Mouse (Mus musculus) cerebellum, postnatal 36 days (tissue): ENCODE results near the gene Cdhr5.
"Not testable (repeated sequence)": the region's sequence is repeated elsewhere in the genome, so short reads cannot be mapped to it uniquely, and the experiment has no call there.

Experiments used
- DNase-seq, 2 experiments: peaks; one replicate each; pipeline ENCODE4 v3.0.0; 2021 to 2022; ENCODE audit warnings: mixed read lengths in 2 of 2

Cdhr5 gene

DNA sequence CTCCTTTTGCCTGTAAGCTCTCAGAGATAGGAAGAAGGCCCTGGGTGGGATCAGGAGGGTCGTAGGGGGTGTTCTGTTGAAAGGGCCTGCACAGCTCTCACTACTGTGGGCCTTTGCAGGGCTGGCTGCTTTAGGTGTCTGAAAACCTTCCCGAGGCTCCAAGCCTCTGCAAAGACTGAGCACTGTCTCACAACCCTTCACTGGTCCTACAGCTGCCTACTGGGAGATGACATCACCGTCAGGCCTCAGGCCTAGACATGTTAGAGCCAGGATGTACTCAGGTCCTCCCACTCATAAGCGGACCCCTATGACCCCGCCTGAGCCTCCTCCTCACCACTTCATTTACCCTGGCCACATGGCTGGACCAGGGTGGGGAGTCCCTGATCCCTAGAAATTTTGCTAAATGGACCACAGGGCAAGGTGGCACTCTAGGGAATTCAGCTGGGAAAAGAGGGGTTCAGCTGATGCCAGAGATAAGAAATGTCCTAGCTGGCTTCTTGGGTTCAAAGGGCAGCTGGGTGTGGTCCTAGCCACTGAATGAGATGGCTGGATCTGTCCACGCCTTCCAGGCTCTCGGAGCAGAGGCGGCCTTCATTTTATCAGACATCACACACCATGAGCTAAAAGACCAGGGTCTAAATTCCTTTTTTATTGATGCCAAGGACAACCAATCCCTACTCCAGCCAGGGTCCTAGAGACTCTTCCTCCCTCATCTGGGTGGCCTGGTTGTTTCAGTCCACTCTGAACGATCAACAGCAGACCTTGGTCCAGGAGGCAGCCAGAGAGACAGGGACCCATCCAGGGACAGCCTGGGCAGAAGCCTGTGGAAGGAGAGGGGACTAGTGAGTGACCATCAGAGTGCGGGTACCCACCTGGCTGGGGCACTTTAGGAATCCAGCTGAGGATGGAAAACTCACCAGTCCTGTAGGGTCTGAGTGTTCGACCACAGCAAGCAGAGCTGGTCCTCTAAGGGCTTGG is 1.4 kb upstream of the Cdhr5 start:
- no peak for DNase-seq

DNA sequence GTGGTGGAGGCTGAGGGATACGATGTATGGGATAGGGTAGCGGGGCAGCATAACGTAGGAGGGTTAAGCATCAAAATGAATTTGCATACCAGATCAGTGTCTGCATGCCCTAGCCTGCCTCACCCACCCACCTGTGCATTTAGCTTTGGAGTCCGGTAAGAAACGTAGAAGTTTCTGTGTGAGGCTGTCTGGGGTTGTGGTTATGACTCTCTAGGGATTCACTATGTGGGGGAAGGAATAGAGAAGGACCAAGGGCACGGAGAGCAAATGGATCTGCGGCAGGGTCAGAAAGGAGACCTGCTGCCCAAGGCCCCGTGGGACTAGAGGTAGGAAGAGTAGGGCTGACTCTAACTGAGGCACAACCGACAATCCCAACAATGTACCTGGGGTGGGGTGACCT is 1.2 kb downstream of the Cdhr5 start:
- DNase-seq: no peak

DNA sequence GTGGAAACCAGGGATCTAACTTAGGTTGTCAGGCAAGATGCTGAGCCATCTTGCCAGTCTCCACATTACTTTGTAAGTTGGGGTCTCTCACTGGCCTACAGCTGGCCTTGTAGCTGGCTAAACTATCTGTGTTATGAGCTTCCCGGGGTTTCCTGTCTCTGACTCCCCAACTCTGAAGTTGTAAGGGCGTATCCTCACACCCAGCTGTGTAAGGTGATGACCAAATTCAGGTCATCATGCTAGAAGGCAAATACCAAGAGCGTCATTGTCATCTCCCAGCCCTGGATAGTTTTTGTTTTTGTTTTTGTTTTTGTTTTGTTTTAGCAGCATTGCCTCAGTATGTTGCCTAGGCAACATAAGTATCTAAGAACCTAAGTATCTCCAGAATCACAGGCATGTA is 6.0 kb downstream of the Cdhr5 start:
- no peak for DNase-seq

DNA sequence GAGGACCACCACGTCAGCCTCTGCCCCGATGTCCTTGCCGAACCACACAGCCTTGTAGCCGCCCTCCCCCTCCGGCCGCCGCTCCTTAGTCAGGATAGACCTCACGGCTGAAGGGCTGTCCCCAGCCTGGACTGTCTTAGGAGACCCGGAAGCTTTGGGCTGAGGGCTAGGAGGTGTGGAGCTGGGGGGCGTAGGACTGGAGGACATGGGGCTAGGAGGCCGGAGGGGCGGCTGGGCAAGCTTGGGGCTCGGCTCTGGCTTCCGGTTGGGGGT is 7.4 kb downstream of the Cdhr5 start:
- no peak for DNase-seq

DNA sequence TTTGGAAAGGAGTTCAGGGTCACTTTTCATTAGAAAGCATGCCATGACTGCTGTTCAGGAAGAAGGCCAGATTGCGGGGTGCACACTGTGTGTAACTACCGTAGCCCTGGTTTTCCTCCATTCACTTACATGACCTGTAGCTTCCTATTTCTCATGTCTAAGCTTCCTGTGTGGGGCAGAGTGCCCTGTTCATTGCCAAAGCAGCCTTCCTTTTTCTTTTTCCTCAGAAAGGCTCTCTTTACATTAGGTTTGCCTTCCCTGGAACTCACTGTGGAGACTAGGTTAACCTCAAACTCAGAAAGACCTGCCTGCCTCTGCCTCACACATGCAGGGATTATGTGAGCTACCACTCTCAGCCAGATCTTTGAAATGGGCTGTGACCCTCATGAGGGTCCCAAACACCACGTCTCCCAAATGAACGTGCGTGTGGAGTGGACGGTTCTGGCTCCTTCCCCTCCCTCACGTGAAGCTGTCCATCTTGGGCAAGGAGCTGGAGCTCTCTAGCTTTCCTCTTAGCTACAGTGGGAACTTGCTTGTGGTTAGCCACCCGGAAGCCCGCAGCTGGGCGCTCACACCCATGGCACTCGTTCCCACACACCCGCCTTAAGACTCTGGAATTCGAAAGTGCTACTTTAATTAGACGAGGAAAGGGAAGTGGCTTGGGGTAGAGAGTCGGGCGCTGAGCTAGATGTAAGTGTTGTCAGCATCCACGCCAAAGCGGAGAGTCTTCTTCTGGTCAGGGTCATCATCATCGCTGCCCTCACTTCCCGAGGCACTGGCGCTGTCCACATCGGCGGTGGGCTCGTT is 7.9 kb downstream of the Cdhr5 start:
- DNase-seq: no peak

DNA sequence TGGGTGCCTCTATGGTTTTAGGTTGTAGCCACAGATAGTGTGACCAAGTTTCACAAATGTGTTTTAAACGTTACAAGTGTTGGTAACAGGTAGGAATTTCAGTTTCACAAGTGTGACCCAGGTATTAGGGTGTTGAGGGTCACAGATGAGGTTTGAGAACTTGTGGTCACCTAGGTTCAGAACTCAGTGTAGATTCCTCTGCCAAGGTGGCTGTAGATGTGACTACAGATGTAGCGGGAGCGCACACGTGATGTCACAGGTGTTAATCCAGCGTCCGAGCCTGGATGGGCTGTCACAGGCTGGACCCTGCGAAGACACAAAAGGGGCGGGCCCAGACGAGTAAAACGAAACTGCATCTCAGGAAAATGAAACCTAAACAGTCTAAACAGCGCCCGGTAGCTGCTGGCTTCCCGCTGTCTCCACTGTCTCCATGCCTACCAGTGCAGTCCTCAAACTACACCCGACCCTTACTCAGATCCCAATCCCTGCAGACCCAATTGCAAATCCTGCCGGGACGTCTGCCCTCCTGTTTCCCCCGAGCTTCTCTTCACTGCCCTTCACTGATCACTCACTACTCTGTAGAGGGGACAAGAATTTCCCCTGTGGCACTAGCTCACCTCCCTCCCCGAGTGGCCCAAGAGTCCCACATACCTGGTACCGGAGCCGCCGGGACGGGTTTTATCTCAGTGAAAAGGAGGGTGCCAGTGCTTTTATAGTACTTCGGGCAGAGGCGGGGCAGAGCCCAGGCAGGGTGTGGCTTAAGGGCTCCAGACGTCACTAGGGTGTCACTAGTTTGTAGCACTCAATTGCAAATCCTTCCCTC is 10.6 kb downstream of the Cdhr5 start, which contains the start of gene Irf7:
Gene Irf7 (minus strand): TSS at position 743 of the 823 bp plus-strand sequence.
- no peak for DNase-seq

DNA sequence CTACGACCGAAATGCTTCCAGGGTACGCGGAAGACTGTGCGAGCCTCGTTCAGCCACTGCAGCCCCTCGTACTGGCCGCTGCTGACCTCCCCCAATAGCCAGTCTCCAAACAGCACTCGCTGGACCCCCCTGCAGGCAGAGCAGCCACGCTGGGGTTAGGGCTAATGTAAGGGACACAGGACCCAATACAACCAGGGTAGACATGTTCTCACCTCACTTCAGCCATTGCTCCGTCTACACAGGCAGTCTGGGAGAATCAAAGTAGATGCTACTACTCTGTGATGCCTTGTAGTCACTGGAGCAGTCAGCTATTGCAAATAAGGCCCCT is 11.2 kb downstream of the Cdhr5 start:
- no peak for DNase-seq

DNA sequence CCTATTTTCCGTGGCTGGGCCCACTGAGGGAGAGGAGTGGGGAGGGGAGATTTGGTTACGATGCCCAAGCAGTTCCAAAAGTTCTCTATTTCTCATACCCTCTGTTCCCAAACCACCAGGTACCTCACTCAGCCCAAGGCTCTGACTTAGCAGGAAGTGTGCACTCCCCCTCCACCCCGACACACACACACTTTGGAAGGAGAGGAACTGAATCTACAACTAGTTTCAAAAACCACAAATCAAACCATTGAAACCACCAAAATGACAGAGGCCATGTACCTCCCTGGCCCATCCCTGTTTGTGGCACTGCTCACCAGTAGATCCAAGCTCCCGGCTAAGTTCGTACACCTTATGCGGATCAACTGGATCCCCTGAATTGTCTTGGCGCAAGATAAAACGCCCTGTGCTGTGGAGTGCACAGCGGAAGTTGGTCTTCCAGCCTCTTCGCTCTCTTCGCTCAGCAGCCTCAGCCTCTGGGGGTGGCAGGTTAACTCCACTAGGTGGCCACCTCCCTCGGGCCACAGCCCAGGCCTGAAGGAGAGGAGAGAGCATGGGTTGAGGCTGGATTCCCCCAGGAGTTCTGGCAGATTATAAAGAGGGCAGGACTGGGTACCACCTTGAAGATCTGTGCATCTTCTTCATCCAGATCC is 11.7 kb downstream of the Cdhr5 start:
- no peak for DNase-seq

DNA sequence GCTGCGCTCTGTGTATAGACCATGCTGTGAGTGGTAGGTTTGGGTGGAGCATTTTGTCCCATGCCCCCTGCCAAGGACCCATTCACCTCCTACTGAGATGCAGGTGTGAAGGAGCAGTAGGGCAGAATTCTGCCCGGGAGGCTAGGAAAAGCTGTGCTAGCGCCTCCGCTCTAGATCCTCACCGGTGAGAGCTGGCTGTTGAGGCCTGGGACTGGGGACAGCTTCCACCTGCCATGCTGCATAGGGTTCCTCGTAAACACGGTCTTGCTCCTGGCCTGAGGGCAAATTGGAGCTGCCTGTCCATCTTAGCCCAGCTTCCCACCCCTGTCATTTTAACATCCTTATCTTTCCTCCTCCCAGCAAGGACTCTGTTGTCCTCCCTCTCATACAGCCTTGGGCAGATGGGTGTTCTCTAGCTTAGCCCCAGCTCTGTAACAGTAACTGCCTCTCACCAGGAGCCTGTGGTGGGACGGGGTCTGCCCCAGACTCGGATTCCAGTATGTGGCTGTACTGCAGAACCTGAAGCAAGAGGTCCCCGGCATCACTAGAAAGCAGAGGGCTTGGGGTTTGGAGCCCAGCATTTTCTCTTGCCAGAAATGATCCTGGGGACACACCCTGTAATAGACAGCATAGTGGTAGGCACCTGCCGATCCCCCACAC is 12.4 kb downstream of the Cdhr5 start:
- DNase-seq: no peak

DNA sequence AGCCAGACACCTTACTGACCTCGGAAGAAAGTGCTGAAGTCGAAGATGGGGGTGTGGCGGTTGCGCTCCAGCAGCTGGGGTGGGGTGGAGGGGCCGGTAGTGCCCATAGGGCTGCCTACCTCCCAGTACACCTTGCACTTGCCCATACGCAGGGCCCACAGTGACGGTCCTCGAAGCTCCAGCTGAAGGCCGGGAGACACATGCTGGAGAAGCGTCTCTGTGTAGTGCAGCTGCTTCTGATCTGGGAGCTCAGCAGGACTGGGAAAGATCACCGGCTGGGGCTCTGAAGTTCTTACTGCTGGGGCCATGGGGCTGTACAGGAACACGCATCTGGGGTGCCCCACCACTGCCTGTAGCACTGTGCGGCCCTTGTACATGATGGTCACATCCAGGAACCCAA is 12.9 kb downstream of the Cdhr5 start:
- no peak for DNase-seq

DNA sequence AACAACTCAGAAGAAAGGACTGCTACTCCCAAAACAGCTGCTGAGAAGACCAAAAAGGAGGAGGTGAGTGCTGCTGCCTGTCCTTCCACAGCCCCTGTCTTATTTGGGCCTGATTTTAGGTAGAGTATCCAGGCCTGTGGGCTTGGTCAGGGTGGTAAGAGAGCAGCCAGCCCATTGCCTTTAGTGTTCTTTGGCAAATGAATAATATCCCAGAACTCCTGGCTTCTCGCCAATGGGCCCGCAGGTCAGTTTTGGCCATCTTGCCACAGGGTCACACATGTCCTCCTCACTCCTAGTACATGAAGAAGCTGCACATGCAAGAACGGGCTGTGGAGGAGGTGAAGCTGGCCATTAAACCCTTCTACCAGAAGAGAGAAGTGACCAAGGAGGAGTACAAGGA is 15.1 kb downstream of the Cdhr5 start:
- no peak for DNase-seq

DNA sequence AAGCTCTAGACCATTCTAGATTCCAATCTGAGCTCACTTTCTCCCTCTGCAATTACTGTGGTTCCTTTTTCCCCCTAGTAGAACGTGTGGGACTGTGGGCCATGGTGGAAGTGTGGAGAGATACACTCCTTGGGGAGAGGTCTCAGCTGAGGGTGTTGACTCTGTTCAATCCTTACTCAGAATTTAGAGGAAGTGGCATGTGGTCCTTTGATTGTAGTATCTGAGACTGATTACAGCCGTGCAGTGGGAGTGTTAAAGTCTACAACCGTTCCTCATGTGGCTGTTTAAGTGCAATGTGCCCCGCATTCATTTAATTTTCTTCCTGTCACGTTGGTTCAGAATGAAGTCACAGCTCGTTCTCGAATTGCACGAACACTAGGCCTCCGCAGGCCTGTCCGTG is 20.4 kb downstream of the Cdhr5 start:
- DNase-seq: no peak

DNA sequence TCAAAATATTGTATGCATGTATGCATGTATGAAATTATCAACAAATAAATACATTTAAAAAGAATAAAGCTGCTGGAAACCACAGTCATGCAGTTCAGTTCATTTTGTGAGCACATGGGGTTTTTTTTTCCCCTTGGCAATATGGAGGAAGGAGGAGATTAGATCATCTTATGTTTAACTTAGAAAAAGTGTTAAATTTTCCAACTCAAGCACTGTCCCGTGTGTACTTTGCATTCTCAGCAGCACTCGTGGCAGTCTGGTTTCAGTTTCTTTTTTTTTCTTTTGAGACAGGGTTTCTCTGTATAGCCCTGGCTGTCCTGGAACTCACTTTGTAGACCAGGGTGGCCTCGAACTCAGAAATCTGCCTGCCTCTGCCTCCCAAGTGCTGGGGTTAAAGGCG is 26.1 kb downstream of the Cdhr5 start:
- not testable (repeated sequence) for DNase-seq

DNA sequence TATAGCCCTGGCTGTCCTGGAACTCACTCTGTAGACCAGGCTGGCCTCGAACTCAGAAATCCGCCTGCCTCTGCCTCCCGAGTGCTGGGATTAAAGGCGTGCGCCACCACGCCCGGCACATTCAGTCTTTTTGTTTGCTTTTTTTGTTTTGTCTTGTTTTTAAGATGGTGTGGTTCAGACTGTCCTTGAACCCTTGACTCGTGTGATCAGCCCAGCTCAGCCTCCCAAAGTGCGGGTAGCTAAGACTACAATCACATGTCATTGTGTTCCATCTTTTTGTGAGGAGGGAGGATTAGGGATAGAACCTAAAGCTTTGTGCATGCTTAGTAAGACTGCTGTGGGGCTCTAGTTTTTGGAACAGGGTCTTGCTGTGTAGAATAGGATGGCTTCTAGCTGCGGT is 45.0 kb downstream of the Cdhr5 start:
- DNase-seq: no peak

DNA sequence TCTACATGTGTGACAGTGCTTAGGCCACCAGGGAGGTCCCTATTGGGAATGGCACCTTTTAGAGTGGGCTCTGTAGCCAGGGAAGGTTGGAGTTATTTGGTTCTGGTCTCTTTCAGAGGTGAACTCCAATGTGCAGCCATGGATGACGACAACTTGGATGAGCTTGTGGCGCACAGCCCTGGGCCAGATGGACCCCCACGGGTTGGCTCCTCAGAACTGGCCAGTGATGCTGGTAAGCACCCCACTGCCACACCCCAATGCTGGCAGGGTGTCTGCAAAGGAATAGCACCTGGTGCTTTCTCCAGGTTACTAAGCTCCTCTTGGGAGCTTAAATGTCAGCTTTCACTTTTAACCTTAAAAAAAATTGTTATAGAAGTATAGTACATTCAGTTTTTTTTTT is 45.5 kb downstream of the Cdhr5 start:
- peak; percentile 42 to 53 for DNase-seq

DNA sequence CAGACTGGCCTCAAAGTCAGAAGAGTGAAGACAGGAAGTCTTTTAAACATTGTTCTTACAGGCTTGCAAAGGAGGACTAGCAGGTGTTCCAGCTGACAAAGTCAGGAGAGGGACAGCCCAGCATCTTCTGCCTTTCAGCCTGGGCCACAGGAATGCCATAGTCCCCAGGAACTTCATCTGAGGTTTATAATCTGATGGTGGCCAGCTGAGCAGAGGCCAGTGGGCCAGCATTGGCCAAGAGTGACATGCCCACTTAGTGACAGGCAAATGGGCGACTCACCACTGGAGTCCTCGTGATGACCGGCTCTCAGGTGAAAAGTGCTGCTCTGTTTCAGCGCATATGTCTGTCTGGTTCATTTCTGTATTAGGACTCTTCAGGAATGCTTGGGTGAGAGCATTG is 46.0 kb downstream of the Cdhr5 start:
- DNase-seq: no peak

DNA sequence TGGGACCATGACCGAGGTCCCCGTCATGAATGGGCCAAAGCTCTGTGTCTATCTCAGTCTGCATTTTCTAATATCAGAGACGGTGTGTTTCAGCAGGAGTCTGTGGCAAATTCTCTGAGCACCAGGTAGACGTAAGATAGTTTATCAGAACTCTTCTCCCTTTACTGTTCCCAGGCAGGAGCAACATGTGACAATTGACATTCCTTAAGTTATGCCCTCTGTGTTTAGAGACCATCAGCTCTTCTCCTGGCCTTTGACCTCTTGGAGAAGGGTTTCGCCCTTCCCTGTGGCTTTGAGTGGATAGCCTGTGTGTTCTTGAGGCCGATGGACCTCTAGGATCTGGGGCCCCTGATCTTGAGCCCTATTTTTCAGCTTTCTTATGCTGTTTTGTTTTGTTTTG is 46.9 kb downstream of the Cdhr5 start:
- no peak for DNase-seq

DNA sequence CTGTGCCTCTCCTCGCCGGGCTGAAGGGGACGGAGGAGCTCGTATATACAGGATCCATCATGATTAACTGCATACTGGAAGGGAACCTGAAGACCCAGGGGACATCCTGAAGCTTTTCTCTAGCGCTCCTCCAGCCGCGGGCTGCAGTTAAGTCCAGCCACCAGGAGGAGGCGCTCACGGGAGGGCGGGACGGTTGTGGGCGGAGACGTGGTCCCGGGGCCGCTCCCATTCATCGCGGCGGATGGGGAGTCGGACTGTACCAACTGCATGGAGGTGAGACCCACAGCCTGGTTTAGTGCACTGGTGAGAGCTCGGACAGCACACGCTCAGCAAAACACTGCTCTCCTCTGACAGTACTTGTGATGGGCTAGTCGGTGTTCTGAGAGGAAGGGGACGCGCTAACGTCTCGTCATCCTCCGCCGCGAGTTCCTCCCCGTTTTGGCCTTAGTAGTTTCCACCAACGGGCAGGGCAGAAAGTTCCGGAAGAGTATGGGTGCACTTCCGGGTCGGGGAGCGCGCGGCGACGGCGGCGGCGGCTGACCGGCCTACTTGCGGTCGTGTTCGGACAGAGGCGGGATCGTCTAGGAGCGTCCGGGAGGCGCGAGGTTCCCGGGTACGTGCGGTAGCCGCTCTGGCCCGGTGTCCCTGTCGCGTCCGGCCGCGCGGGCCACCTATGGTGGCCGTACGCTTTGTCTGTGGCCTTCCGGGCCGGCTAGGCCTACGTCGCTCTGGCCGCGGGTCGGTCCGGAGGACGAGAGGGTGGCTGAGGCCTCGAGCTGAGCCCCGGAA is 48.1 kb downstream of the Cdhr5 start, which contains the start of gene Phrf1:
Gene Phrf1 (plus strand): TSS at position 506 of the 789 bp plus-strand sequence.
- DNase-seq: peak; percentile 93 to 94

DNA sequence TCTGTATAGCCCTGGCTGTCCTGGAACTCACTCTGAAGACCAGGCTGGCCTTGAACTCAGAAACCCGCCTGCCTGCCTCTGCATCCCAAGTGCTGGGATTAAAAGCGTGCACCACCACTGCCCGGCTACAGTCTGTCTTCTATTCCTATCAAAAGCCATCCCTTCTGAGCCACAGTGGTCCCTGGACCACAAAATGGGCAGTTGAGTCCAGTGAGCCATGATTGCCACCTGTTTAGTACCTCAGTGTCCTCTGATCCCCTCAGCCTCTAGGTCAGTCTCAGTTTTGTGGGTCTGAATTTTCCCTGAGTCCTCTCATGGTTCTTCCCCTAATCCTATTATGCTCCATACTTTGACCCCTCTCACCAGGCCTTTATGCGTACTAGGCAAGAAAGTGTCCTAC is 48.8 kb downstream of the Cdhr5 start:
- DNase-seq: no peak

DNA sequence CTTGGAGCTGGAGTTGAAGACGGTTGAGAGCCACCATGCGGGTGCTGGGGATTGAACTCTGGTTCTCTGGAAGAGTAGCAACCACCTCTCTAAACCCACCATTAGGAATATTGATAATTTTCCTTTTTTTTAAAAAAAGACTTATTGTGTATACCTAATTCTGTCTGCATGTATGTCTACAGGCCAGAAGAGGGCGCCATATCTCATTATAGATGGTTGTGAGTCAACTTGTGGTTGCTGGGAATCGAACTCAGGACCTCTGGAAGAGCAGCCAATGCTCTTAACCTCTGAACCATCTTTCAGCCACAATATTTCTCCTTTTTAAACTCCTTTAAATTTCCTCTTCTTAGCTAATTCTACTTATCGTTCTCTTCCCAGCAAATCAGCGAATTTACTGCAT is 50.1 kb downstream of the Cdhr5 start:
- no peak for DNase-seq

DNA sequence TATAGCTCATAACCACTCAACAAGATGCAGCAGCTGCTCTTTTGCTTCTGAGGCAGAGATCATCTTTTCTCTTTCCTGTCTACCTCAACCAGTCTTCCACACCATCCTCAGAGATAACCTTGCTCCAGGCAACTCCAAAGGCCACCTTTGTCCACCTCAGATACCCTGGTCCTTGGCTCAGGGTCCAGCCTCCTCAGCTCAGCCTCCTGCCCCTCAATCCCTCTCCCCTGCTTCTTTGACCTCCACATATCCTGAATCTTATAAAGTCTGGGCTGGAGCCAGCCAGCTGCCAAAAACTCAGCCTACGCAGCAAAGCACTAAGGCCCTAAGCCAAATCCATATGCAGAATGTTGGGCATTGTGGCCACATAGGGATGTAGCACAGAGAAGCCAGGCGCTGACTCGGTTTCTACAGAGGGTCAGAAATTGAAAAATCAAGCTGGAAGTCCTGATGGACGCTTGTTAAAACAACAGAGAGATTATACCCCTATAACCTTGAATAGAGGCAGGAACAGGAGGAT is 53.8 kb downstream of the Cdhr5 start:
- no peak for DNase-seq
